Comparison of ENCODE assay signal across 28 mouse cellular contexts in the genomic region with DNA sequence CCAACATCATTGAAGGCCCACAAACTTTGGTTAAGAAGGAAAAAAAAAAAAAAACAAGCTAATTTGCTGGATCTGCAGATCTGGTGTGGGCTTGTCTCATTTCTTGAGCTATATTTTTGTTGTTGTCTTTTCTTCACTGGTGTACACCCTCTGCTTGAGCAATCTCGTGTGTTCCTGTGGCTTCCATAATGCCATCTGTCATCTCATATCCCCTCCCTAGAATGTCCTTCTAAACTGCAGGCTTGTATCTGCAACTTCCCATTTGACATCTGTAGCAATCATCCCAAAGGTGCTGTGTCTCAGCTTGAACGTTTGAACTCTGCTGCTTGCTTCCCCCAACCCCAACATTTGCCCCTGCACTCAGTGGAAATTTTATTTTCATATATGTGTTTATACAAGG.
"Had no signal": no experiment of that assay in that cellular context is flagged by ENCODE, and none has a peak within 500 bp of the region (broad histone marks: within the 10 kb centered on the region; RNA-seq: fewer than 3 reads in every experiment).

No protein-coding gene starts in this region.

- DNase-seq: gastrocnemius, adult 2 months; gastrocnemius, postnatal 14 days; gastrocnemius, postnatal 36 days; heart, postnatal 14 days; heart, postnatal 4 days; kidney, adult 18-20 months; kidney, adult 8-10 months; kidney, postnatal 10 days; kidney, postnatal 25 days; kidney, postnatal 4 days; liver; liver, embryonic 13.5 days had no signal

- ATAC-seq: hindbrain, embryonic 16.5 days; inflammation-experienced regulatory T-cells, adult 6 months; intestine, embryonic 15.5 days; intestine, postnatal 0 days had no signal

- H3K27me3 ChIP-seq: heart, embryonic 13.5 days; heart, embryonic 15.5 days; hindbrain, embryonic 12.5 days; intestine, embryonic 15.5 days; limb, embryonic 12.5 days; liver, embryonic 13.5 days had no signal

- H3K9ac ChIP-seq: heart, embryonic 13.5 days; heart, embryonic 15.5 days; hindbrain, embryonic 12.5 days; hindbrain, embryonic 14.5 days; intestine, embryonic 15.5 days; limb, embryonic 12.5 days; liver, embryonic 13.5 days had no signal

- H3K9me3 ChIP-seq: heart, embryonic 13.5 days; heart, embryonic 15.5 days; hindbrain, embryonic 10.5 days; hindbrain, embryonic 12.5 days; intestine, embryonic 15.5 days; limb, embryonic 10.5 days; limb, embryonic 12.5 days; liver, embryonic 13.5 days had no signal

- H3K4me2 ChIP-seq: heart, embryonic 11.5 days; heart, embryonic 13.5 days; heart, embryonic 15.5 days; hindbrain, embryonic 12.5 days; hindbrain, embryonic 14.5 days; intestine, embryonic 15.5 days; limb, embryonic 12.5 days; liver, embryonic 11.5 days; liver, embryonic 13.5 days had no signal

- H3K36me3 ChIP-seq: heart, embryonic 13.5 days; heart, embryonic 15.5 days; hindbrain, embryonic 10.5 days; hindbrain, embryonic 12.5 days; intestine, embryonic 15.5 days; limb, embryonic 10.5 days; limb, embryonic 12.5 days; liver, embryonic 13.5 days had no signal

- H3K27ac ChIP-seq: gastrocnemius, adult 2 months; heart, adult 2 months; heart, embryonic 13.5 days; heart, embryonic 15.5 days; hindbrain, embryonic 10.5 days; hindbrain, embryonic 12.5 days; hindbrain, embryonic 14.5 days; intestine, embryonic 15.5 days; layer of hippocampus, adult 2 months; left cerebral cortex, adult 2 months; limb, embryonic 10.5 days; limb, embryonic 12.5 days; liver, embryonic 13.5 days had no signal

- H3K4me1 ChIP-seq: heart, embryonic 13.5 days; heart, embryonic 15.5 days; hindbrain, embryonic 10.5 days; hindbrain, embryonic 12.5 days; intestine, embryonic 15.5 days; limb, embryonic 10.5 days; limb, embryonic 12.5 days; liver, embryonic 13.5 days had no signal

- H3K4me3 ChIP-seq: gastrocnemius, adult 2 months; heart, adult 2 months; heart, embryonic 13.5 days; heart, embryonic 15.5 days; hindbrain, embryonic 10.5 days; hindbrain, embryonic 12.5 days; intestine, embryonic 15.5 days; layer of hippocampus, adult 2 months; left cerebral cortex, adult 2 months; limb, embryonic 10.5 days; limb, embryonic 12.5 days; liver, embryonic 13.5 days had no signal
